Mouse (Mus musculus) Muller cell, postnatal 12 days (primary cell): ENCODE results near the gene Ccdc71.

ENCODE experiments used
- DNase-seq: peaks from one replicate; pipeline ENCODE4 v3.0.0-alpha.2; 2015; ENCODE audit errors: inconsistent ontology term

Ccdc71 gene

GRCm38 (mm10) chr9:108489702-108490558 lies 29.6 kb downstream of the Ccdc71 start:
- DNase-seq = no peak

GRCm38 (mm10) chr9:108490559-108491285 lies 30.4 kb downstream of the Ccdc71 start, which contains the start of gene Usp19:
TSS of gene Usp19 (plus strand) at chr9:108490602.
- peak; percentile 98 for DNase-seq

DNA sequence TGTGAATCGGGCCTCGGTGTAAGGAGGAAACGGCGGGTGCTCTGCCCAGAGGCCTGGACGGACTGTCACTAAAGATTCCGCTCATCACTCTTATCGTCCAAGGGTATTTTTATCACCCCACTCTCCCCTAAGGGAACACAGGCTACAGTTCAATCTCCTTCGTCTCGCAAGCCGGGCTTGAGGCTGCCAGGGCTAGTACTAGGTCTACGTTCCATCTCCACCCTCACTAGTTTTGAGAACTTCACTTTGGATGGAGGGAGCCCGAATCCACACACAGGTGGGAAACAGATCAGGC lies 30.9 kb downstream of the Ccdc71 start:
- DNase-seq = no peak

DNA sequence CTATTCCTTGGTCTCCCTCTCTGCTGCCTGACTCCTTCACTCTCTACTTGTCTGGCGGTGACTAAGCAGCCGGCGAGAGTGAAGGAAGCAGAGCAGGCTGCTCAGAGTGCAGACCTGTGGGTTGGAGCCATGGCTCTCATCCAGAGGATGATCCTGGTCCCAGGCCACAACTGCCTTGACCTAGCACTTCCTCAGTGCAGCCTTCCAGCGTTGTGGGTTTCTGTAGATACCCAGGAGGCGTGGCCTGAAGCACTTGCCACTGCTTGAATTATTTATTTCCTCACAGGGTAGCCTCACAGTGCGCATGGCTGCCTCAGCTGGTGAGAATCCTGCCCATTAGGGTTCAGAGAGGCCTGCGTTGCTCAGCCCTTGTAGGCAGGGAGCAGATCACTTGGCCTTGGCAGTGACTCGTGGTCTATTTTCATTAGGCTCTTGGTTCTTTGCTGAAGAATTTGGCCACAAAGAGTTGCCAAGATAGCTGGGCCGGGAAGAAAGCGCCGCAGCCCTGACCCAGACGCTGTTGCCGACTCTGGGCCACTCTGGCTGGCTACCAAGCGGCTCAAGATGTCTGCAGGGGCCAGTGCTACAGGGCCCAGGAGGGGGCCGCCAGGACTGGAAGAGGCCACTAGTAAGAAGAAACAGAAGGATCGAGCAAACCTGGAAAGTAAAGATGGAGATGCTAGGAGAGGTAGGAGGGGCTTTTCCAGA lies 31.9 kb downstream of the Ccdc71 start:
- DNase-seq = peak; percentile 85

- no peak for DNase-seq
These were observed 32.9 kb downstream of the Ccdc71 start for GRCm38 (mm10) chr9:108493246-108493645.

DNA sequence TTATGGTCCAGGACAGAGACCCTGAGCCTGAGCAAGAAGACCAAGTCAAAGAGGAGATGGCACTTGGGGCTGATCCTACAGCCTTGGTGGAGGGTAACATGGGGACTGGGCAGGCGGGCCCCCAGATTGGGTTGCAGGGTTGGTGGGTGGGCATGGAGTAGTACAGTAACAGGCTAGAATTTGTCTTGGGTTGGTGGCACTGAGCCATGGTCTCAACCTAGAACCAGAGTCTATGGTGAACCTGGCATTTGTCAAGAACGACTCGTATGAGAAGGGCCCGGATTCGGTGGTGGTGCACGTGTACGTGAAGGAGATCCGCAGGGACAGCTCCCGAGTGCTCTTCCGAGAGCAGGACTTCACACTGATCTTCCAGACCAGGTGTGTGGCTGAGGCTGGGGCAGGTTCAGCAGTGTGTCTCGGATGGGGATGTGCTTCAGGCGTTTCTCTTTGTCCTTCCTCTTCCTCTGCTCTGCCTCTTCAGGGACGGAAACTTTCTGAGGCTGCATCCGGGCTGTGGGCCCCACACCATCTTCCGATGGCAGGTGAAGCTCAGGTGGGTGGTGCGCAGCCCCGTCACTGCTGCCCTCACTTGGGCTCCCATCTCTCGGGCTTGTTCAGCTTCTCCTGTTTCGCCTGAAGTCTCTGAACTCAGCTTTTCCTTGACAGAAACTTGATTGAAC lies 34.0 kb downstream of the Ccdc71 start:
- DNase-seq = no peak

- DNase-seq = no peak
These were observed 34.6 kb downstream of the Ccdc71 start for GRCm38 (mm10) chr9:108494905-108495304.

- DNase-seq = no peak
These were observed 38.9 kb downstream of the Ccdc71 start for GRCm38 (mm10) chr9:108499231-108499630.

DNA sequence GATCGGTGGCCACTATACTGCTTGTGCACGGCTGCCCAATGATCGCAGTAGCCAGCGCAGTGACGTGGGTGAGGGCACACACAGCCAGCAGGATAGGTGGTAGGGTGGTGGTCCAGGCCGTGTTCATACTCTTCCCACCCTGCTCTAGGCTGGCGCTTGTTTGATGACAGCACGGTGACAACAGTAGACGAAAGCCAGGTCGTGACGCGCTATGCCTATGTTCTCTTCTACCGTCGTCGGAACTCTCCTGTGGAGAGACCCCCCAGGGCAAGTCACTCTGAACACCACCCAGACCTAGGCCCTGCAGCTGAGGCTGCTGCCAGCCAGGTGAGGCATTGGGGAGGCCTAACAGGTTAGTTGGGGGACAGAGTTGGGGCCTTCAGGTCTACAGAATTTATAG lies 39.6 kb downstream of the Ccdc71 start:
- DNase-seq = no peak

- no peak for DNase-seq
These were observed 46.6 kb downstream of the Ccdc71 start for GRCm38 (mm10) chr9:108506901-108507300.

- peak; percentile 99 for DNase-seq
These were observed 47.5 kb downstream of the Ccdc71 start, which contains the start of gene Qars for GRCm38 (mm10) chr9:108507619-108508434. TSS of gene Qars (plus strand) at chr9:108507706.

DNA sequence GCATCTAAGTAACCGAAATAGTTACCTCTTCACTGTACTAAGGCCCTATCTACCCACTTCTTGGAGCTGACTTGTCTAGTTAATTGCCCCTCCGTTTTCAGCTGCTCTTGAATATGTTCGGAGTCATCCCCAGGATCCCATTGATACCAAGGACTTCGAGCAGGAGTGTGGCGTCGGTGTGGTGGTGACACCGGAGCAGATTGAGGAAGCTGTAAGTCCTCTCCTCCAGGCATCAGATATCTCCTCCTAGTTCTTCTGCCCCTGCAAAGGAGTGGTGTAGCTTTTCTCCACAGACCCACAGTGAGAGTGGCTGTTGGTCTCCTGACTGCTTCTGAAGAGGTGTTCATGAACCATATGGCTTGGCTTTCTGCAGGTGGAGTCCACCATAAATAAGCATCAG lies 48.4 kb downstream of the Ccdc71 start:
- DNase-seq = no peak
